Mouse (Mus musculus) retina, postnatal 1 day (tissue): ENCODE results near the gene Fbxl22.

Experiments
- DNase-seq: peaks from one replicate; pipeline ENCODE4 v3.0.0-alpha.2; 2012

Fbxl22 gene

GRCm38 (mm10) chr9:66506011-66506410 is 8.4 kb downstream of the Fbxl22 start:
- peak; percentile 89 for DNase-seq

GRCm38 (mm10) chr9:66505141-66505917 is 9.1 kb downstream of the Fbxl22 start:
- DNase-seq = peak; percentile 46

GRCm38 (mm10) chr9:66504518-66504917 is 9.9 kb downstream of the Fbxl22 start:
- no peak for DNase-seq

- no peak for DNase-seq
Measured at GRCm38 (mm10) chr9:66503879-66504411, 10.4 kb downstream of the Fbxl22 start.

GRCm38 (mm10) chr9:66501248-66501647 is 13.1 kb downstream of the Fbxl22 start:
- no peak for DNase-seq

GRCm38 (mm10) chr9:66493992-66494391 is 20.4 kb downstream of the Fbxl22 start:
- DNase-seq = no peak

- DNase-seq = no peak
Measured at GRCm38 (mm10) chr9:66492361-66492760, 22.0 kb downstream of the Fbxl22 start.

- DNase-seq = no peak
Measured at GRCm38 (mm10) chr9:66488786-66489185, 25.6 kb downstream of the Fbxl22 start.

- no peak for DNase-seq
Measured at GRCm38 (mm10) chr9:66483429-66483828, 31.0 kb downstream of the Fbxl22 start.

- no peak for DNase-seq
Measured at GRCm38 (mm10) chr9:66477785-66478184, 36.6 kb downstream of the Fbxl22 start.

- peak; percentile 61 for DNase-seq
Measured at GRCm38 (mm10) chr9:66465087-66465486, 49.3 kb downstream of the Fbxl22 start.
